Comparison of ENCODE assay signal across 21 mouse cellular contexts in the genomic region with DNA sequence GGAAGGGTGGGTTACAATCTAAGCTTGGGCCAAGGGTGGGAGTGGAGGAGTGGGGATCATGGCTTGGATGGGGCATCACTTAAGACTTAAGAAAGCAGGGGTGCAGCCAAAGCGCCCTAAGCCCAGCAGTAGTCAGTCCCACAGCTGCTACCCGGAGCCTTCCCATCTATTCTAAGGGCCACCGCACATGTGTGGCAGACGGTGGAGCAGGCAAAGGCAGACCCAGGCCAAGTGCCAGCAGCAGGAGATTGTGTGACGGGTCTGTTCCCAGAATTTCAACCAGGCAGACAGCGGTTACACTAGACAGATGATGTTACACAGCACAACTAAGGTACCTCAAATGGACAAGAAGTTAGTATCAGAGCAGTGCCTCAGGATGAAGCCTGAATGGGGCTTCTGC. TPM values are rescaled to one million over a fixed set of nuclear protein-coding genes. Genes with fewer than 3 reads are reported as not detected.
DNase-seq lines count a peak whose midpoint lies in the region; ATAC-seq and TF ChIP-seq lines count a peak whose summit lies in the region.
"Had no signal": no experiment of that assay in that cellular context is flagged by ENCODE, and none has a peak within 500 bp of the region (broad histone marks: within the 10 kb centered on the region; RNA-seq: fewer than 3 reads in every experiment).

No protein-coding gene starts in this region.

- 70% methylated on average over 6 of the region's 6 CpGs for WGBS in heart, embryonic 15.5 days
- 89% methylated on average over 6 of the region's 6 CpGs for WGBS in heart, embryonic 10.5 days
- WGBS in liver, postnatal 0 days (ENCODE audit: insufficient replicate concordance), result 87% methylated on average over 6 of the region's 6 CpGs

- H3K9me3 ChIP-seq in heart, embryonic 15.5 days (replicated peaks), result no peaks in the 10 kb centered on the region
- H3K9me3 ChIP-seq in heart, embryonic 10.5 days, result no peaks in the 10 kb centered on the region
- H3K9me3 ChIP-seq in liver, postnatal 0 days (ENCODE audit: low read length), result no peaks in the 10 kb centered on the region
- H3K9me3 ChIP-seq: embryonic facial prominence, embryonic 10.5 days; forebrain, embryonic 13.5 days had no signal

- TF ChIP-seq EP300 in liver, postnatal 0 days (IDR thresholded peaks at IDR 0.05; ENCODE audit: low read depth), result no peak

- H3K4me1 ChIP-seq in heart, embryonic 15.5 days (replicated peaks), result 0 out of 2 replicates have a peak, but pooled peaks cover 2% of the 10 kb centered on the region
- no peaks in the 10 kb centered on the region for H3K4me1 ChIP-seq in heart, embryonic 10.5 days
- no peaks in the 10 kb centered on the region for H3K4me1 ChIP-seq in liver, postnatal 0 days (ENCODE audit: insufficient read depth)

- DNase-seq in cerebellum, postnatal 10 days, result peak; percentile 49 to 64
- DNase-seq in cerebellum, postnatal 25 days, result no peak
- DNase-seq in heart, embryonic 10.5 days (ENCODE audit: low spot score), result no peak
- peak; percentile 37 for DNase-seq in heart, postnatal 4 days
- no peak for DNase-seq in heart, adult 8-10 months (ENCODE audit: low spot score)
- peak; percentile 6 for DNase-seq in liver, postnatal 0 days
- no peak for DNase-seq in liver
- DNase-seq: adrenal gland, adult 8-10 months; adrenal gland, postnatal 36 days; B cell, adult 2 months; cerebellum, adult 8-10 months; forebrain, postnatal 0 days; gastrocnemius, postnatal 25 days; heart, adult 18-20 months; kidney, adult 11 months had no signal

- H3K9ac ChIP-seq in heart, embryonic 15.5 days, result no peak overlapping the region
- no peak overlapping the region for H3K9ac ChIP-seq in liver, postnatal 0 days (replicated peaks)
- H3K9ac ChIP-seq: forebrain, embryonic 13.5 days; forebrain, postnatal 0 days had no signal

- H3K27ac ChIP-seq in heart, embryonic 15.5 days, result no peak overlapping the region
- H3K27ac ChIP-seq in heart, embryonic 10.5 days, result no peak overlapping the region
- no peak overlapping the region for H3K27ac ChIP-seq in liver, postnatal 0 days (ENCODE audit: low read depth)
- H3K27ac ChIP-seq: embryonic facial prominence, embryonic 10.5 days; forebrain, embryonic 13.5 days had no signal

- no peak overlapping the region for H3K4me3 ChIP-seq in heart, embryonic 15.5 days
- no peak overlapping the region for H3K4me3 ChIP-seq in heart, embryonic 10.5 days
- no peak overlapping the region for H3K4me3 ChIP-seq in liver, postnatal 0 days (ENCODE audit: low read depth, low read length)
- H3K4me3 ChIP-seq: embryonic facial prominence, embryonic 10.5 days; forebrain, embryonic 13.5 days had no signal

- ATAC-seq in heart, embryonic 15.5 days (replicated peaks; ENCODE audit: insufficient number of reproducible peaks, insufficient read depth, low FRiP score, low read depth), result peak; percentile 47; the same call in 1 of the 2 replicates
- no peak for ATAC-seq in liver, postnatal 0 days
- ATAC-seq: CD4-positive, CD25-positive, alpha-beta regulatory T cell, adult 4 months; forebrain, embryonic 13.5 days; forebrain, postnatal 0 days; hindbrain, embryonic 16.5 days had no signal

- H3K27me3 ChIP-seq in heart, embryonic 15.5 days, result no peaks in the 10 kb centered on the region
- H3K27me3 ChIP-seq in heart, embryonic 10.5 days (ENCODE audit: insufficient read depth, poor library complexity, severe bottlenecking), result no peaks in the 10 kb centered on the region
- no peaks in the 10 kb centered on the region for H3K27me3 ChIP-seq in liver, postnatal 0 days (ENCODE audit: insufficient read depth, low read length)
- H3K27me3 ChIP-seq: forebrain, embryonic 13.5 days had no signal

- no peaks in the 10 kb centered on the region for H3K36me3 ChIP-seq in heart, embryonic 15.5 days
- no peaks in the 10 kb centered on the region for H3K36me3 ChIP-seq in heart, embryonic 10.5 days
- H3K36me3 ChIP-seq in liver, postnatal 0 days (replicated peaks; ENCODE audit: insufficient read depth, low read length), result no peaks in the 10 kb centered on the region
- H3K36me3 ChIP-seq: embryonic facial prominence, embryonic 10.5 days; G1E had no signal

- no peak overlapping the region for H3K4me2 ChIP-seq in heart, embryonic 15.5 days
- H3K4me2 ChIP-seq in liver, postnatal 0 days (ENCODE audit: low read depth, low read length), result no peak overlapping the region
- H3K4me2 ChIP-seq: forebrain, embryonic 13.5 days had no signal

- no peak for TF ChIP-seq CTCF in liver, postnatal 0 days (IDR thresholded peaks at IDR 0.05; ENCODE audit: low read depth)

RNA-seq across cellular contexts. Expression of a gene that starts 29.3 kb away (rescaled TPM):
- 75.1 and 84.7 TPM in 2 replicates for polyA plus RNA-seq in heart, embryonic 15.5 days (2015; fragmentation: Nextera tagmentation; extraction: Ambion mirVana)
- polyA plus RNA-seq in heart, embryonic 10.5 days (2016; fragmentation: Nextera tagmentation; extraction: Ambion mirVana), result 37.5 and 64.0 TPM in 2 replicates
- 100 to 1,000 TPM; 179 to 189 TPM for total RNA-seq in heart, postnatal 4 days (2021)
- 100 to 1,000 TPM; 204 to 239 (median 221) TPM for total RNA-seq in heart, adult 8-10 months (2022)
- polyA plus RNA-seq in liver, postnatal 0 days (2015; fragmentation: Nextera tagmentation; extraction: Ambion mirVana), result 2.4 and 2.6 TPM in 2 replicates
- polyA plus RNA-seq: G1E had no signal

Comparison
In these comparisons a context has a peak if more than half of its experiments do, and no peak if none do; other contexts are left out.
1. DNase-seq: peak in cerebellum, postnatal 10 days (2 of 2), heart, postnatal 4 days (single experiment) and liver, postnatal 0 days (single experiment); none in cerebellum, postnatal 25 days (0 of 2), heart, embryonic 10.5 days (single experiment), heart, adult 8-10 months (single experiment) and liver (single experiment).
2. RNA of a gene that starts 29.3 kb away (polyA plus RNA-seq): 75.1 to 84.7 TPM in heart, embryonic 15.5 days and 37.5 to 64.0 TPM in heart, embryonic 10.5 days; 2.4 to 2.6 TPM in liver, postnatal 0 days; every median in the first group is over 10 times any median in the second.